Mouse (Mus musculus) frontal cortex, postnatal 25 days (tissue): ENCODE measurements around the gene Gm39115.

ENCODE experiments used
- DNase-seq, 2 experiments: peaks; one replicate each; pipeline ENCODE4 v3.0.0; 2022; ENCODE audit warnings: low spot score in 2 of 2

The Gm39115 gene

DNA sequence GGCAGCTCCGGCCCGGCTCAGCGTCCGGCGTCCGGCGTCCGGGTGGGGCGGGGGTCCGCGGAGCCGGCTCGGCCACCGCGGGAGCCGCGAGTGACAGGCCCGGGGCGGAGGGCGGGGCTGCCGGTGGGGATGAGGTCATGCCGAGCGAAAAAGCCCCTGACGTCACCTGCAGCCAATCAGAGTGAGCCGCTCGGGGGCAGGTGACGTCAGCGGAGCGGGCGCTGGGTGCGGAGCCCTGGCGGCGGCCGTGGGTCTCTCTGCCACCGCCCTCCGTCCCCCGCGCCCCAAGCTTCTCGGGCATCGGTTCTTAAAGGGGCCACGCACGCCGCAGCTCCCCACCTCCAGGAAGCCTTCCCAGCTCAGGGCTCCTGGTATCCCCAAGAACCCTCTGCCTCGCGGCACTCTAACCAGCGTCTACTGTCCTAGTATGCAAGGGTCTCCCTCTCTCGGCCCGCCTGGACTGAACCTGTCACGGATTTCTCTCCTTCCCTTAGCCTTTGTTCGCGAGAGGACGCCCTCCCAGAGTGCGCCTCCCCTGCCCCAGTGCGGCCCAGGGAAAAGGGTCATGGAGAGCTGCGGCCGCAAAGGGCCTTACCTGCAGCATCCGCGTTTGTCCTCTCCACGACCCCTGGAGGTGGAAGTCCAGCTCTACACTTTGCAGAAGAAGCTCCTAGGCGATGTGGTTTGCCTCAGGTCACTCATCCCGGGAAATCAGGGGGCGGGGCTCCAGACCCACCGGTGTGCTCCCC, 40.5 kb downstream of the Gm39115 start, which contains the start of gene Dusp8:
Dusp8 (minus strand) TSS at position 661 of the 749 bp plus-strand sequence.
- peak; percentile 88 to 93 for DNase-seq

DNA sequence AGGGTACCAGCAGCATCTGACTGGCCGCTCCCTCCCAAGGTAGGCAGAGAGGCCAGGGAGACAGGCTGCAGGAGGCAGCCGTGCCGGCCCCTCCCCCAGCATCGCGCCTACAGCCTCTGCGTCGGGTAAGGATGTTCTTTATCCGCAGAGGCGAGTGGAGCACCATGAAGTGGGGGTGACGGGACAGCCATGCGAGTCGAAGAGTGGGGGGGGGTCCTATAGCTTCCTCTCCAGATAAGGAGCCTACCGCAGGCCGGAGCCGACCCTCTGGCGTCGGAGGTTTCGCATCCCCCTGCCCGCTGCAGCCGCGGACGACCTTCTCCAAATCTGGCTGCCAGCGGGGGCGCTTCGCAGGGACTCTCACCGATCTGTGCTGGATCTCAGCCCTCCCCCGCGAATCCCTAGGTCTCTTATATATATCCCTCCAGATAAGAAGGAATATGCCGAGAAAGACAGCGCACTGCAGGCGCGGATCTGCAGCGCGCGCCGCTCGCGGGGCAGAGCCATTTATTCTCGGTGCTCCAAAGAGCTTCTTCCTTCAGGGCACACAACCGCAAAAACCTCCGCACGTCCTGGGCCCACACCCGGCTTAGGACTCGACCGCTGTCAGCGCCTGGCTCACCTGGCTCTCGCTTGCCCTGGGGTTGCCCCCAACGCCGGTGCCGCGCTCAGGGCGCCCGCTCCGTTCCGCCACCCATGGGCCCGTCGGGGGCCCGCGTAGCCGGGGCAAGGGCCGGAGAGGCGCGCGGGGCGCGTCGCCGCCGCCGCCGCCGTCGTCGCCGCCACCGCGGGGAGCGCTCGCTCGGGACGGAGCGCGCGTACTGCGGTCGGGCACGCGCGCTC, 41.3 kb downstream of the Gm39115 start:
- DNase-seq, result peak in 1 of 2 experiments; percentile 51

DNA sequence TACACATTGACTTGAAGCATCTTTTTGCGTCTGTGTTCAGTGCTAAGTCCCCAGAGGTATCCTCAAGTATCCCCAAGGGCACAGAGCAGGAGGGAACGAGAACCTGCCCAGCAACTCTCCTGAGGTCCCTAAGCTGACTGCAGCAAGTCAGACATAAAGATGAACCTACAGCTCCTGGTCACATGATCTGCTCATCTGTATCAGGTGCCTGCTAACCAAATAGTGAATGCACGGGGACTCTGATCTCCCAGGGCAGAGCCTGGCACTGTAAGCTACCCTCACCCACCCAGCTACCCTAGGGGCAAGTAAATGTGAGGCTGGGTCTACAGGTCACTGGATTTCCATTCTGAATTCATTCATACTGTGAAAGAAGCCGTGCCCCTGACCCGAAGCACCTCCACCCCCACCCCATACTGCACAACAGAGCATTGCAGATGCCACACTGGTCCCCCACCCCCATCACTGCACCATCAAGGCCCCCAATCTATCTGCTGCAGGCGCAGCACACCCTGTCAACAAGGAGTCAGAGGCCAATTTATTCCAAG, 42.1 kb downstream of the Gm39115 start:
- no peak for DNase-seq

DNA sequence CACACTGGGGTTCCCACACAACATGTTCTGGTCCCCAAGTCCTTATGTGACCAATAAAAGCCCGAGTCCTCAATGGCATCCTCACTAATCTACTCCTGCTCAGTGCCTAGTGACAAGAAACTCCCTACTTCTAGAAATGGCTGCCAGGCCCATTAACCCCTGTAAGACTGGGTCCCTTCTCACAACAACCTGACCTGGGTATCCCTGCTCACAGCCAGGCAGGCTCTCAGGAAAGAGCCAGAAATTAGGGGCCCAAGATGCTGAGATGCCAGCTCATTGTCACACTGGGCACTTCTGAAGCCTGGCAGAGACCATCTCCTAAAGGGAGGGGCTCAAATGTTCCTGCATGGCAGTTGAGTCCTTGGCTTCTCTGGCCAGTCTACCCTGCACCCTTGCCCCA, 42.8 kb downstream of the Gm39115 start:
- no peak for DNase-seq

DNA sequence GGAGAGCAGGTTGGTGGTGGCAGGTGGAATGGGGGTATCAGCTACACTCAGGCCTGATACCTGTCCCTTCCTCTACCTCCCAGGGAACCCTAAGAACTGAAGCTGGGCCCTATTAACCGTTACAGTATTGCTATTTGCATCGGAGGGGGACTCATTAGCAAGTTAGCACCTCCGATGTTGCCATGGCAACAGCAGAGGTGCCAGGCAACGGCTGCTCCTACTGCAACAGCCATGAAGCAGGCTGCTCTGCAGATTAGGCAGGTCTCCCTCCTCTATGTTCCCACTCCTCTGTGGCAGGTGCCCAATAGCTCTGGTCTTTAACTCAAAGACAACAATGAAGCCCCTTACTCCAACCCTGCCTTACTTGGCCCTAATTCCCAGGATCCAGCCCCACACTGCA, 44.0 kb downstream of the Gm39115 start:
- no peak for DNase-seq

DNA sequence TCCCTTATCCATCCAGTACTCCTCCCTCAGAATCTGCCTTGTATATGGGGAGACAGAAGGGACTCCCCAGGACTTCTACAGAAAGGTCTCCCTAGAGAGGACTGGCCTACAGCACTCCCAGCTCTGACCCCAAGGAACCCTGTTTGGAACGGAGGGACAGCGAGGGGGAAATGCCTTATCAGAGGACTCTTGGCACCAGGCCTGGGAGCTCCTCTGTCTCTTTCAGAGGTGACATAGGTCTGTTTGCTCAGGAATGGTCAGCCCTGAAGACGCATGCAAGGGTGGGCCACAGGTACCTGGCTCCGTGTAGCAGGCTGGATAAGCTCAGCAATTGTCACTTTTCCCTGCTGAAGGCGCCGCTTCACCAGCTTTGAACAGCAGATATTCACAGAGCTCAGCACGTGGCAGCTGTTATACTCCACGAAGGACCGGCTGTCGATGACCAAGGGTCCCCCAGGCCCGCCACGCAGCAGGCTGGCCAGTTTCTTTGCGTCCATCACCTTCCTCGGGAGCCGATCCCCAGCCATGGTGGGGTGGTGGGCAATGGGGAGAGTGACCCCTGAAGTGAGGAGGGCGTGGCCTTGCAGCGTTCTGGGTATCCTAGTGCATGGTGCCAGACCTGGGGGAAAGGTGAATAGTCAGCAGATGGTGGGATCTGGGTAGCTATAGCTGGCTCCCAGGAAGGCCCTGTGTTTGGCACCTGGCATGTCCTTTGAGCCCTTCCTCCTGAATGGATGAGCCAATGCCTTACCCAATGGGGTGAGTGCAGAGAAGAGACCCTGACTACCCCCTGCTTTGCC, 46.0 kb downstream of the Gm39115 start:
- DNase-seq, result no peak

DNA sequence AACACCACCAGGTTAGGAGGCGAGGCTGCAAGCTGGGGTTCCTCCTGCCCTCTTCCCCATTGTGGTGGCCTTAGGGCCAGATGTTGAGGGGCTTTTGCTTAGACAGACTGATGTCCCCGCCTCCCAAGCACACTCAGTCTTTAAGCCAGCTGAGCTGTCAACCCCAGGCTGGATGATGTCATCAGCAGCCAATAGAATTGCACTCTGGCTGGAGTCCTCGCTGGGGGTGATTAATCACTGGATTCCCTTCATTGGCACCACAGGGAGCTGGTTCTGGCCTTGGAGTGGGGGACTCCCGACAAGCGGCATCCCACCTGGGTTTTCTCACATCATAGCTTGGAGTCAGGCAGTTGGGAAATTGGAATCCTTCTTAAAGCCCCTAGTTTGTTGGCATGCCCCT, 46.9 kb downstream of the Gm39115 start:
- DNase-seq, result no peak

DNA sequence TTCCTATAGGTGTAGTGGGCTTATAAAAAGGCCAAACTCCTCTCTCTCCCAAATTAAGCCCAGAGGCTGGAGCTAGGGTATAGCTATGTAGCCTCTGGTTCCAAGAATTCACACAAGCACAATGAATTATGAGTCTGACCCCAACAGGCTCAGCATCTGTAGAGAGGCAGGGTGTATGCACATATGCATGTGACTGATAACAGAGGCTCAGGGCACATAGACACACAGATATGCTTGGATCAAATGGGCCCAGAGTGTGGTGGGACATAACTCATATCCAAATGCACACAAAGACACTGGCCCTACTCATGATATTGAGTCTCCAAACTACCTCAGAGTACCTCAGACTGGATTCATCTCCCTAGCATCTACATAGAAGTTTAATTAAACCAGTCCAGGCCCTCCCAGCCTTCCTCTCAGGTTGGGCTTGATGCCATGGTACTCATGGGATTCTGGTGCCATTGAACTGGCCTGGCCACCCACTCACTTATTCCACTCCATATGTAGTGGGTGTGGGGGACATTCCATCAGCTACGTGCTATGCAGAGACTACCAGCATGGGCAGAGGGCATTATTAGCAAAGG, 48.7 kb downstream of the Gm39115 start:
- no peak for DNase-seq

DNA sequence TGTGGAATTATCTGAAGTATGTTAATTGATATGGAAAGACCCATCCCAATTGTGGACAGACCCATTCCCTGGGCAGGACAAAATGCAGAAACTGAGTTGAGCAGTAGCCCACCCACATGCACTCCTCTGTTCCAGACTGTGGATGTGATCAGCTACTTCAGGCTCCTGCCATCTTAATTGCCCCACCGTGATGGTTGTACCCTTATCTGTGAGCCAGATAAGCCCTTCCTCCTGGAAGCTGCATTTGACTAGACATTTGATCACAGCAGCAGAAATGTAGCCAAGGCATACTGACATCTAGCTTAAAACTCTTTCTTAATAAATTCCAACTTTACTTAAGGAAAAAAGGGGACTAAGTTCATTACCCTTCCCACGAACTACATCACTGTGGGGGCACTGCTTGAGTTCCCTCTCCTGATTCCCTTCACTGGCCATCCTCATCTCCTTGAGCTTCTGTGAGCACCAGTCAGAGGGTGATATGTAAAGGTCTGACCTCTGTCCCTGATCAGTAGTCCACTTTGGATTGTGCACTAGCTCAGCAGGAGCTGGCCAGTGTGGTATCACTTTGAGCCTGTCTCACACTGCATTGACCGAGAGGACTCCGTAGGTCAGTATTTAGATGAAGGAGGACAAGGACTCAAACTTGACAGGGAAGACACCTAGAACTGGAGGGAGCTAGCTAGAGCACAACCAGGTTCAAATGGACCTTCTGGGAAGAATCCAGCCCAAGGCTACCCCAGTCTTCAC, 49.5 kb downstream of the Gm39115 start:
- DNase-seq, result no peak
